Mouse (Mus musculus): ENCODE measurements around the gene Fcnb. TPM values are rescaled to one million over a fixed set of nuclear protein-coding genes. Genes with fewer than 3 reads are reported as not detected.
A peak's percentile ranks its signal among the peaks of the same experiment; 100 is the strongest.

Fcnb gene
- total RNA-seq, 2 experiments from 2014 or later: not detected

GRCm38 (mm10) chr2:28086112-28086511 lies 1.4 kb upstream of the Fcnb start:
- no peak for DNase-seq (ENCODE audit: low spot score in 2 of 2)

- DNase-seq (ENCODE audit: low spot score in 2 of 2): no peak
Measured at GRCm38 (mm10) chr2:28075616-28076187, 9.0 kb downstream of the Fcnb start.

- peak; percentile 66 to 72 for DNase-seq (ENCODE audit: low spot score in 2 of 2)
Measured at GRCm38 (mm10) chr2:28068537-28068878, 16.2 kb downstream of the Fcnb start.

- peak in 1 of 2 experiments; percentile 24 for DNase-seq (ENCODE audit: low spot score in 2 of 2)
Measured at GRCm38 (mm10) chr2:28067821-28068536, 16.7 kb downstream of the Fcnb start.

GRCm38 (mm10) chr2:28067175-28067574 lies 17.5 kb downstream of the Fcnb start:
- peak in 1 of 2 experiments; percentile 25 for DNase-seq (ENCODE audit: low spot score in 2 of 2)

GRCm38 (mm10) chr2:28066686-28067085 lies 18.0 kb downstream of the Fcnb start:
- no peak for DNase-seq (ENCODE audit: low spot score in 2 of 2)

- no peak for DNase-seq (ENCODE audit: low spot score in 2 of 2)
Measured at GRCm38 (mm10) chr2:28065081-28065651, 19.5 kb downstream of the Fcnb start.

- DNase-seq (ENCODE audit: low spot score in 2 of 2): no peak
Measured at GRCm38 (mm10) chr2:28064339-28065080, 20.2 kb downstream of the Fcnb start.

- DNase-seq (ENCODE audit: low spot score in 2 of 2): no peak
Measured at GRCm38 (mm10) chr2:28063711-28064338, 20.9 kb downstream of the Fcnb start.

GRCm38 (mm10) chr2:28059922-28060321 lies 24.8 kb downstream of the Fcnb start:
- DNase-seq (ENCODE audit: low spot score in 2 of 2): no peak

GRCm38 (mm10) chr2:28047092-28047491 lies 37.6 kb downstream of the Fcnb start:
- no peak for DNase-seq (ENCODE audit: low spot score in 2 of 2)

- no peak for DNase-seq (ENCODE audit: low spot score in 2 of 2)
Measured at GRCm38 (mm10) chr2:28046311-28046710, 38.4 kb downstream of the Fcnb start.

GRCm38 (mm10) chr2:28044920-28045598 lies 39.6 kb downstream of the Fcnb start:
- no peak for DNase-seq (ENCODE audit: low spot score in 2 of 2)

GRCm38 (mm10) chr2:28040466-28040865 lies 44.2 kb downstream of the Fcnb start:
- no peak for DNase-seq (ENCODE audit: low spot score in 2 of 2)

- no peak for DNase-seq (ENCODE audit: low spot score in 2 of 2)
Measured at GRCm38 (mm10) chr2:28039647-28040325, 44.9 kb downstream of the Fcnb start.

- DNase-seq (ENCODE audit: low spot score in 2 of 2): peak; percentile 44 to 60
Measured at GRCm38 (mm10) chr2:28038391-28039096, 46.1 kb downstream of the Fcnb start.

- DNase-seq (ENCODE audit: low spot score in 2 of 2): no peak
Measured at GRCm38 (mm10) chr2:28037505-28038390, 46.9 kb downstream of the Fcnb start.

GRCm38 (mm10) chr2:28036788-28037187 lies 47.9 kb downstream of the Fcnb start:
- DNase-seq (ENCODE audit: low spot score in 2 of 2): no peak
